Mouse (Mus musculus): ENCODE data around the gene Gm45062. TPM values are rescaled to one million over a fixed set of nuclear protein-coding genes. Genes with fewer than 3 reads are reported as not detected.

Gm45062 gene
- total RNA-seq, 2 experiments from 2014 or later = not detected

DNA sequence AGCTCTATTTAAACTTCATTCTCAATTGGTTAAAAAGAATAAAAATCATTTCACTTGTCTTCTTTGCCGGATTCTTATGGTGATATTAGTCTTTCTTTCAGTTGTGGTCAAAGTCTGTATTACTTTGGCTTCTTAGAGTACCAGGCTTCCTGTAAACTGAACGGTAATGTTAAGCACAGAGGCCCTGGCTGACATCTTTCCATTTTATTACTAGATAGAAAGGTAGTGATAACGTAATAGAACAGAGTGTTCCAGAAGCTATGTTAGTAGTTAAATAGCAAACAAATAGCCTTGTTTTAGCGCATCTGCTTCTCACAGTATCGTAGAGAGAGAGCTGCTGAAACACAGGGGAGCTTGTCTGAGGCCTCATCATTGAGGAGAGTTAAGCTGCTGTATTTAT lies 146.6 kb downstream of the Gm45062 start:
- DNase-seq = no peak
- intact Hi-C loops (cut with DNase I; ENCODE audit: low total_unique reads) = no loop called here

DNA sequence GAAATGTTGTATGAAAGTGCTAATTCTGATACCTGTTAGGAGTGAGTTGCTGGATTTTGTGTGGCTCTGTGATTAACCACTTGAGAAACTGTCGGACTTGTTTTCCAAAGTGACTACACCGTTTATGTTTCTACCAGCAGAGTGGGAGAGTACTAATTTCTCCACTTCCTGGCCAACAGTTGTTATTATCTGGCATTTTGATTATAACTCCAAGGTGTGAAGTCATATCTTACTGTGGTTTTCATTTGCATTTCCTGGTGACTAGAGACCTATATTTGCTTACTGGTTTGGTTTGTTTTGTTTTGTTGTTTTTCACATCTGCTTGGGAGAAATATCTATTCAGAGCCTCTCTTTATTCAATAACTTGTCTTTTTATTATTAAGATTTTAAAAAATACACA lies 149.1 kb downstream of the Gm45062 start:
- intact Hi-C loops (cut with DNase I; ENCODE audit: low total_unique reads) = no loop called here
- no peak for DNase-seq

DNA sequence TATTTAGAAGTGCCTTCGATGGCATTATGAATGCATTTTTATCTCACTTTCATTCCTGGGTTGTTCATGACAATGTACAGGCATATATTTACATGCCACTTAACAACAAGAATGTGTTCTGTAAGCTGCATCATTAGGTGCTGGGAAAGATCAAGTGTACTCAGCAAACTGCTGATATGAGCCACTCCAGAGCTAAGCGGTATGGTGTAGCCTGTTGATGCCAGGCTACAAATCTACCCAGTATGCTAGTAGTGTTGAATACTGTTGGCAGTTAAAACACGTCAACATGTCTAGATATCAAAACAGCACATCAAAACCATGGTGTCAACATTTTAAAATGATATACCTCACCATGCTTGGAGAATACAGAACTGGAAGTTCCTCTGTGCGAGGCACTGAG lies 150.6 kb downstream of the Gm45062 start:
- DNase-seq = no peak
- intact Hi-C loops (cut with DNase I; ENCODE audit: low total_unique reads) = no loop called here

DNA sequence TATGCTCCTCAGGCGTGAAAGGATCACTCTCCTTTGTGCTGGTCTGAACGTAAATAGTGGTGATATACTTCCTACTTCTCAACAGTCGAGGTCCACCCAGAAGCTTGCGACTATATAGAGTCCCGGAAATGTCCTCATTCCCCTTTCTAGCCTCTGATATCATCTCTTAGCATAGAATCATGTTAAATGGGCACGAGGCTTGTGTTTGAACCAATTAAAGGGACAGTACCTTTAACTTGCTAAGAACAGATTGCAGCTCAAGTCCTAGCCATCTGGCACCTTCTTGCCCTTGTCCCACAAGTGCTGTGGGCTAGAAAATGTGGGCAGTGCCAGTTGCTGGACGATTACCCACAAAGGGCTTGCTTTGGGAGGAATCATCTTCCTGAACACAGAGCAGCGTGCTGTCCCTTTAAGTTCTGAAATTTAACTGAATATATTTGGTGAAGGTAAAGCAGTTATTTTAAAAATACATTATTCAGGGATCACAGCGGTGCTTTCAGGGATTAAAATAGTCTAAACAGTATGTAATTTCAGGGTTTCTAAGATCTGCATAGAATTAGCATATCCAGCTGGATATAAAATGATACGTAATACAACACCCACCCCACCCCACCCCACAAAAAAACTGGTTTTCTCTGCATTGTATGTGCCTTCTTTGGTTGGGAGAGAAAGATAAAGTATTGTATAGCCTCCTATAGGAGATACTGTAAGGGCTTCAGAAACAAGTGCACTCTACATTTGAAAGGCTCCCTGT lies 153.8 kb downstream of the Gm45062 start:
- intact Hi-C loops (cut with DNase I; ENCODE audit: low total_unique reads) = no loop called here

DNA sequence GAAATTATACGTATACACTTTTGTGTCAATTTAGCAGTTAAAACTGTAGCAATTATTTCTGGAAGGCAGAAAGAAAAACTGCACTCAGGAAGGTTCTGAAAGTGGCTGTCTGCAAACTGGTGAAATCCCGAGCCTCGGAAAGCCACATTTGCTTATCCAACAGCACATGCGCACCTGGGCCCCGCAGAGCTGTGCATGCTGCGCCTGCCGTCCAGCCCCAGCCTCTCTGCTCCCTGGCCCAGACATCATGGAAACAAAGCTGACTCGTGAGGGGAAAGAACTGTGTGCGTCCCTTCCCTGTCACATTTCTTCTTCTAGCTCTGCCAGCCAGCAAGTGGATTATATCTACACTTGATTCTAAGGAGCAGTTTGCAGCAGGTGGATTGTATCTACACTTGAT lies 154.8 kb downstream of the Gm45062 start:
- intact Hi-C loops (cut with DNase I; ENCODE audit: low total_unique reads) = no loop called here
- no peak for DNase-seq

More for the DNA sequence above, 153.8 kb downstream of the Gm45062 start:
- no peak for DNase-seq

DNA sequence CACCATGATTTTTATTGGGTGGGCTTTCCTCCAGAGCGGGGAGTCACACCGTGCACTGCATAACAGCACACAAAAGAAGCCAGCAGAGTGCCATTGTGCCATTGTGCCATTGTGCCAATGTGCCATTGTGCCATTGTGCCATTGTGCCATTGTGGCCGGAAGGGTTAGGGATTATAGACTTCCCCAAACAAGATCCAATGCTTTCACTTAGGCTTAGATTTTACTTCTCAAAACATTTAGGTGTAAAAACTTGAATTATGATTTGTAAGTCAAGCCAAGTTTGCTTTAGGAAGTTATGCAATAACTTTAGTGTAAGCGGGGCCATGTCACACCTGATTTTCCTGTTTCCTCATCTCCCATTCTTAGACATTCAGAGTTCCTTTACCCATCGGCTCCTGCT lies 156.6 kb downstream of the Gm45062 start:
- no peak for DNase-seq
- intact Hi-C loops (cut with DNase I; ENCODE audit: low total_unique reads) = no loop called here

DNA sequence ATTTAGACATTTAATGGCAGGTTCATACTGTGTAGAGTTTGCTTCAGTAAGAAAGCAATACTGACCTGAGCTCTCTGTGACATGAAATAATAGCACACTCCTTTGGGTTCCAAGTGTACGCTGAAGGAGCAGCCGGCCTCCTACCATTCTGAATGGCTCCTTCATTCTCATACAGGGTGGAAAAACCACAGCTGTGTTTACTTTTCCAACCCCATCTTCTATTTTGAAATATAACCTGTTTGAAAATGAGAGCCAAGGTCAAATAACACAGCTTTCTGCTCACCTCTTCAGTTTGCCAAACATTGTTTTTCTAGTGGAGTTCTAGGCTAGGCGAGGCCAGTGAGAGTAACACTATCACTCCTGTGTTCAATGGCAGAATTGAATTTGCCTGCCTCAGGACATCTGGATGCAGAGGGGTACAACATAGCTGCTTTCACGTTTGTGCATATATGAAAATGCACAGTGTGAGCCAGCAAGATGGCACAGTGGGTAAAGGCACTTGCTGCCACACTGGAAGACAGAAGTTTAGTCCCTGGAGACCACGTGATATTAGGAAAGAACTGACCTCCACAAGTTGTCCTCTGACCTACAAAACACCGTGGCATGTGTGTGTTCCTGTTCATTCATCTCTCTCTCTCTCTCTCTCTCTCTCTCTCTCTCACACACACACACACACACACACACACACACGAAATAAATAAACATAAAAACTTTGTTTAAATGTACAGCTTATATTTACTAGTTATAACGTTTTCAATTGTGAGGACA lies 157.7 kb downstream of the Gm45062 start:
- intact Hi-C loops (cut with DNase I; ENCODE audit: low total_unique reads) = no loop called here
- no peak for DNase-seq

DNA sequence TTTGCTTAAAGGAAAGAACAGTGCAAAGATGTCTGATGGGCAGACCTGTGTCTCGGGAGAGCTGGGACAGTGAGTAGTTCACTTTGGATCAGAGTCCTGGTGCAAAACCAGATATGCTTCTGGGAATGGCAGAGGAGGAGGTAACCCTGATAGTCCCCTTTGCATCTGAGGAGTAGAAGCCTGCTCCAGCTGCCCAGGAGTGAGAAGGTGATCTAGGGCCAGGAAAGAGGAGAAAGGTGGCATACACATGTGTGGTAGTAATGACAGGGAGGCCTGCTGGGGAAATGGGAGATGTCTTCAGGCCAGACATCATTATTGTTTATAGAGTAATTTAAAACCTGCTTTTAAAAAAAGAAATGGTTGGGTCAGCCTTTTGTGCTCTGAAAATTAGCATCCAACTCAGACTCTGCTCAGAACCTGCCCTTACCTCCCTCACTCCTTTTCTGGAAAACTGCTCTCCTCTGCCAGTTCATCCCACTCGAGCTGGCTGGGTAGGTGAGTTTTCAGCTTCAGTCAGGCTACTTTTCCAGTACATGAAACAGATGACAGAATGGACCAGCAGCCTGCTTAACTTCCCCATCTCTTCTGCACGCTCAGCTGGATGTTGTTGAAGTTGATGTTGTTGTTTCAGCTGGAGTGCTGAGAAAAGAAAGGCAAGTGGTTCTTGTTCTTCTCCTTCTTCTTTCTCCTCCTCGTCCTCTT lies 160.4 kb downstream of the Gm45062 start:
- DNase-seq = no peak
- intact Hi-C loops (cut with DNase I; ENCODE audit: low total_unique reads) = no loop called here

DNA sequence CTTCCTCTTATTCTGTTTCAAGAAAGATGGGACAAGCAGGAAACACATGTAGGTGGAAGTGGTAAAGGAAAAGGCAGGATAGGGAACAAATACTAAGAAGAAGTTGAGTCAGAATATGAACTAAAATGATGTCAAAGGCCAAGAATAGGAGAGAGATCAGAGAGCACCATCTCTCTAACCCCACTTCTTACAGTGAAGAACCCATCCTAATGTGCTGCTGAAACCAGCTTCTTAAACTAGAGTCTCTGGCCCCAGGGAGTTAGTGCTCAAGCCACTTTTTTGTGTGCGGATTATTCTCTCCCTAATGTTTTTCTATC lies 160.9 kb downstream of the Gm45062 start:
- intact Hi-C loops (cut with DNase I; ENCODE audit: low total_unique reads) = no loop called here
- no peak for DNase-seq

DNA sequence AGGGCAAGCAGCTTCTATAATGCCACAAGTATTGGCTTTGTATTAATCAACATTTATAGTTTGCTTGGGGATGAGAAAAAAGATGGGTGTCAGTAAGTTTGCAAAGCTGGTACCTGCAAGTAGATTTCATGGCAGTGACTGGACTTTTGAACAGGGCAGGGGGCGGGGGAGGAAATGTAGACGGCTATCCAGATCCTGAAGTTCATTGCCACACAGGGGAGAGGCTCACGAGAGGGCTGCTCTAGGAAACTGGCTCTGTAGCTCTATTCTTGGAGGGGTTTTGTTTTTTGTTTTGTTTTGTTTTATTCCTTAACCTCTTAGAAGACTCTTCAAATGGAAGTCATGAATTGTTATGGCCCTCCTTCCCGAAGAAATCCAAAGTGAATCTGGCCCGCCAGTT lies 162.2 kb downstream of the Gm45062 start:
- intact Hi-C loops (cut with DNase I; ENCODE audit: low total_unique reads) = no loop called here
- DNase-seq = no peak

DNA sequence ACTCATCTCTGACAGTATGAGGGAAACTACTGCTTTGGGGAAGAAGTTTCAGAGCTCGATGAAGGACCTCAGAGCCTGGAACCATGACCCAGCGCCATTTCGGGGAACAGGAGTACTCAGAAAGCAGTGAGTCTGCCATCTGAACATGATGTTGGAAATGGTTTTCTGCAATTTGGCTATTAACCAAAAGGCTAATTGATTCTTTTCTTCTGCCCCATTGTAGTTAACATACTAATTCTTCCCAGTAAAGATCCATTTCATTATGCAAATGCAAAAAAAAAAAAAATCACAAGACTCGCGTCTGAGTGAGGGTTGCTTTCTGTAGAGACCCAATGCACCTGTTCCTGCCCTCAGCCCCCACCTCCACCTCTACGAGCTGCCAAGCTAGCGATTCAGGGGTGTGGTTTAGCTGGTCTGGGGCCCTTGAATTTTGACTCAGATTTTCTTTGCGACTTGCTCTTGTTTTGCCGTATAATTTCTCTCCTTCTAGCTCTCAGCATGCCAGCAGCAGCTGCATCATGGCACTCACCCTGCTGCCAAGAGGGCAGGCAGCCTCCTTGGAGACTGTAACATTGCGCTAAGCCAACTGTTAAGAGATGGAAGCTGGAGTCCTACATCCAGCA lies 162.8 kb downstream of the Gm45062 start:
- DNase-seq = peak; percentile 52
- intact Hi-C loops (cut with DNase I; ENCODE audit: low total_unique reads) = no loop called here

DNA sequence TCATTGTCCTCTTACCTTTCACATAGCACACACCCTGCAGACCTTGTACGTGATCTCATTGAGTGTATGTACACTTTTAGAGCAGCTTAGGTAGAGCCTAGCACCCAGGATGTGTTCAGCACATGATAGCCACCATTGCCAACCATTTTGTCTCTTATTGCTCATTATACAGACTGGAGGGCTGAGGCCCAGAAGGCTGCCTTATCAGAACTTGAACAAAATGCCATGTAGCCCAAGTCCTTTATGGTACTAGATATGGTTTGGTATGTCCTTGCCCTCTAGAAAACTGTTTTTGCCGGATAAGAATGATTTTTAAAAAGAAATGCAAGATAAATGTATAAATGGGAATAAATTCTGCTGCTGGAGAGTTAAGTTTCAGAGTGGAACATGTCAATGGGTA lies 163.9 kb downstream of the Gm45062 start:
- no peak for DNase-seq
- intact Hi-C loops (cut with DNase I; ENCODE audit: low total_unique reads) = no loop called here

DNA sequence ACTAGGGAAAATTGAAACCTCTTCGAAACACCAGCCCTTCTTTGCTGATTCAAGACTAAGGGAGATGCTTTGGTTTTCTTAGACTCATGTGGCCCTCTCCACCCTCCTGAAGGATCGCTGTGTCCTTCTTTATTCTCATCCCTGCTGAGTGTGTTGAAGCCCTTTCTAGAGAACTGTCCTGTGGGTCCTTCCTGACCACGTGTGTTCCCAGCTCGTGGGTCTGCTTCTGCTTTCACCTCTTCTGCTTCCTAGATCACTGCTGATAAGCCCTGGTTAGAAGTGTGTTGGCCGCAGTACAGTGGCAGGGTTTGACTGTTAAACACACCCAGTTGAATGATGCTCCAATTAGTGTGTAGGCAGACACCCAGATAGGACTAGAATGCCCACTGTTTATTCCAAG lies 168.4 kb downstream of the Gm45062 start:
- intact Hi-C loops (cut with DNase I; ENCODE audit: low total_unique reads) = no loop called here
- DNase-seq = no peak

DNA sequence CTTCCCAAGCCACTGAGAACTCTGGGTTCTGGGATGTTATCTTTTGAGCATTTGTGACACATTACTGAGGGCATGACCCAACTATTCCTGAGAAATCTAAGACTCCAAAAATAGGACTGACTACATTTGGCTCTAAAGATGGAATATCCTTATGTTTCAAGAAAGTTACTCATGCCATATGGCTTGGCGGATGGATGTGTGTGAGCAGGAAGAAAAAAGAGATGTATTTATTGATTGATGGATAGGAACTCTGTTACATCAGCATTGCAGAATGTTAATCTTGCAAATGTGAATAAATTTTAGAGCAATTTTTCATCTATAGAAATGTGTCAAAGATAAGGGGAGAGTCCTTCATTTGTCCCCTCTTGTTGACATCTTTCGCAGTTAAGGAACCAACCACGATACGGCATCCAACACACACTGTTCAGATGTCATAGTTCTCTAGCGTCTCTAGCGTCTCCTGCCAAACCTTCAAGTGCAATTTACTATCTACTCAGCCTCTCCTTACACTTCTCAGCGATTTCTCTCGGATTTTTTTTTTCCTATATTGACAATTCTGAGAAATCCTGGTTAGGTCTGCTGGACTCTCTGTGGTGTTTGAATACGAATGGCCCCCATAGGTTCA lies 171.5 kb downstream of the Gm45062 start:
- intact Hi-C loops (cut with DNase I; ENCODE audit: low total_unique reads) = no loop called here

DNA sequence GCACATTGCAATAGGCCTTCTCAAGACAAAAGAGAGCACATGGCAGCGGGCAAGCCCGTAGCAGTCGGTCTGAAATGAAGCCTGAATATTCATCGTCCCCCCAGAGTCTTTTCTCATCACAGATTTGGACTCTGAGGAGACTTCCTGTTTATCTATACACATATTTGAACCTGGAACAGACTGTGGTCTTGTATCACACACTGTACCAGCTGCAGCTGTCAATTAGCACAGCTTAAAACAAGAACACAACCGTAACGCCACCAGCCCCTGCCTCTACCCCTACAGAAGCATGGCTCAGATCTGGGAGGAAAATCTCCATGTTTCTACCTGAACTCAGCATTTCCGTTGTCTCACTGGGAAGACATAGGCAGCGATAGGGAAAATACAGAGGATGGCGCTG lies 173.9 kb downstream of the Gm45062 start:
- intact Hi-C loops (cut with DNase I; ENCODE audit: low total_unique reads) = no loop called here
- DNase-seq = no peak

More for the DNA sequence above, 171.5 kb downstream of the Gm45062 start:
- DNase-seq = no peak

DNA sequence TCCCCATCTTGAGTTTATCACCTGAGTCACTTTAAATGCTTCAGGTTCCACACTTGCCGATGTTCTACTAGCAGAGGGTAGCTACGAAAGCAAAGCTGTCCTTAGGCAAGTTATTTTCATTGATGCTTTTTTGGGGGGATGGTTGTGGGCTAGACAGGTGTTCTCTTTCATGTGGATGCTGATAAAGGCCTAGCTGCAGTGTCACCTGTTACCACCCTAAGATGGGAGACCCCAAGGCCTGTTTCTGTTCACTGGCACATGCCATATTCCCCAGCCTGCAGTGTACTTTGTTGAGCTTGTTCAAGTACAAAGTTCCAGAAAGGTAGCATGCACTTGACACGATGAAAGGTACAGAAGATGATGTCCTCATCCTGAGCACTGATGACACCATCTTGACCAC lies 178.7 kb downstream of the Gm45062 start:
- DNase-seq = no peak
- intact Hi-C loops (cut with DNase I; ENCODE audit: low total_unique reads) = no loop called here

DNA sequence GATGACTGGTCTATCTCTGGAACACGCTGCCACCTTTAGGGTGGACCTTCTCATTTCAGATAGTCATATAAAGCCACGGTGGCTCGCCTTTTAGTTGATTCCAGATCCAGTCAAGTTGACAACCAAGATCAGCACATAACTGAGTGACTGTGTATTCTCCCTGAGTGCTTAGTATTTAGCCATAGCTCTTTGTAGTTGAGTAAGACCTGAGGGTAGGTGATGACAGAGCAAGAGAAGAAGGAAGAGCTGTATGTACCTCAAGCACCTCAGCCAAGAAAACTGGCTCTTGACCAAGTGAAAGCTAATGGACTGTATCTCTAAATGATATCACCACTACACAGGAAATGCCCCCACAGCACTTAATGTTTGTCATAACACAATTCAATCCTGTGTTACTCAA lies 182.6 kb downstream of the Gm45062 start:
- no peak for DNase-seq
- intact Hi-C loops (cut with DNase I; ENCODE audit: low total_unique reads) = no loop called here

DNA sequence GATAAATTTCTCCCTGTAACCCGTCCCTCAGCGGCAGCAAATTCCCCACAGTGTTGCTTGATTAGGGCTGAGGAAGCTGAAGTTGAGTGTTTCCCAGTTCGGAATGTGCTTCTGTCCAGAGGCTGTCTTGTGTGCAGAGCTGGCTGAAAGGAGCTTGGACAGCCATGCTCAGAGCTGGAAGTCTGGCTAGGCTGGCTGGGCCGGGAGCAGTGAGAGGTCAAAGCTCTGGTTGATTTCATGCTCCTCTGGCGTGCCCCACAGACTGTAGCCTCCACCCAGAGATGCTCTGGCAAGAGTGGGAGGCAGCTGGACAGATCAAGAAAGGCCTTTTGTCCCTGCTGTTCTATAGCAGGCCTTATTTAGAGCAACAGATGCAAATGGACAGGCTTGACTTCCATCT lies 187.5 kb downstream of the Gm45062 start:
- intact Hi-C loops (cut with DNase I; ENCODE audit: low total_unique reads) = no loop called here
- DNase-seq = peak; percentile 75

DNA sequence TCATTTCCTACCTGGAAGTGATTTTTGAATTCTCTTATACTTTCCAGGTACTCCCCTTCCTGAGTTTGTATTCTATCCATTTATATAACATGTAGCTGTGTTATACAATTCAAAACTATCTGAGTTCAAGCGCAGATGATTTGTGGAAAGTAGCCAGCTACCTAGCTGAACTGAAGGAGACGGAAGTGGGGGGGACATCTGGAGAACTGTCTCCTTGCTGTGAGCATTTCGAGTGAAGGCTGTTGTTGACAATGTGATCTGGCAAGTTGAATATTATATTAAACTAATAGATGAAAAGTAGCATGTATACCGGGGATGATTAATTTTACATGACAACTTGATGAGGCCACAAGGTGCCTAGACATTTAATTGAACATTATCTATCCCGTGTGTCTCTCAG lies 196.3 kb downstream of the Gm45062 start:
- intact Hi-C loops (cut with DNase I; ENCODE audit: low total_unique reads) = no loop called here

DNA sequence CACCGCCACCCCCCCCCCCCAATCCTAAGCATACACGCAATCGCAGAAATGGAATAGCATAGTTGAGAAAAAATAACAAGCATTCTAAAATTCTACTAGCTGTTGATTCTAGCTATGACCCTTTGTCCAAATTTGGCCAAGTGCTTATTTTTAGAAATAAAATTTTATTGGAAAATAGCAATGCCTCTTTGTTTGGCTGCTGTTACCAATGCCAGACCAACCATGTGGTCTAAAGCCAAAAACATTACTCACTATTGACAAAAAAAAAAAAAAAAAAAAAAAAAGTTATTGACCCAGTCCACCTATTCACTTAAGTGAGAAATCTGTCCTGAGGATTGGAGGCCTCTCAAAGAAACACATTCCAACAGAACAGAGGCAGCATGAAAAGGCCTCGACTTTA lies 199.3 kb downstream of the Gm45062 start:
- no peak for DNase-seq
- intact Hi-C loops (cut with DNase I; ENCODE audit: low total_unique reads) = no loop called here

More for the DNA sequence above, 196.3 kb downstream of the Gm45062 start:
- DNase-seq = no peak

Measured in gastrocnemius, postnatal 14 days (tissue).